Mouse (Mus musculus): ENCODE measurements around the gene Hpd. TPM values are rescaled to one million over a fixed set of nuclear protein-coding genes. Genes with fewer than 3 reads are reported as not detected.

The Hpd gene
- total RNA-seq, 2 experiments from 2014 or later: not detected

DNA sequence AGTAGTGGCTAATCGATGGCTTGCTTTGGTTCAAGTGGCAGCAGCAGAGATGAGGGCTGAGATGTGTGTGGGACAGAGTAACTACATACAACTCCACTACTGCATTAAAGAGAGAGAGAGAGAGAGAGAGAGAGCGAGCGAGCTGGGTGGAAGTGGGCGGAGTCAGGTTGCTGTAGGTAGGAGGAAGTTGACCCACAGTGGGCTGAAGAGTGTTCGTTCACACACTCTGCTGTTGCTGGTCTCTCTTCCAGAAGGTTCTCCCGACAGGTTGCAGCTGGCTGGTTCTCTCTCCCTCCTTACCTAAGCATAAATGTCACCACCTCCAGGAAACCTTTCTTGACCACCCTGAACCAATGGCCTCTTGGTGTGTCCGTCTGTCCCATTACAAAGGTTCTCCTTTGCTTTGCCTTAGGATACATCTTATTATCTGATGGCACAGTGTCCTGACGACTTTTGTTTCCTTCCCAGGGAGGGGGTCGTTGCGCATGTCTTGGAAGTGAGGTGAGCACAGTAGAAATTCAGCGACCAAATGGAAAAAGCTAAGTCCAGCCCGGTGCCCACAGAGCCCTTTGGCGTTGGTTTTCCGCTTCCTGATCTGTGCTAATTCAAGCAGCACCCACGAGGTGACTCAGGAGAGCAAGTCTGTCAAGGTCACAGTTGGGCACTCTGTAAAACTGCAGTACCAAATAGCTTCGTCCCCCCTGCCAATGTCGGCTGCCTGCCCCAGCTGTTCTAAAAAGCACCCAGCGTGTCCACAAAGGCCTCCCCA lies 56.7 kb downstream of the Hpd start:
- no peak for ATAC-seq (replicated peaks; ENCODE audit: low FRiP score, low TSS enrichment, poor library complexity, severe bottlenecking)

DNA sequence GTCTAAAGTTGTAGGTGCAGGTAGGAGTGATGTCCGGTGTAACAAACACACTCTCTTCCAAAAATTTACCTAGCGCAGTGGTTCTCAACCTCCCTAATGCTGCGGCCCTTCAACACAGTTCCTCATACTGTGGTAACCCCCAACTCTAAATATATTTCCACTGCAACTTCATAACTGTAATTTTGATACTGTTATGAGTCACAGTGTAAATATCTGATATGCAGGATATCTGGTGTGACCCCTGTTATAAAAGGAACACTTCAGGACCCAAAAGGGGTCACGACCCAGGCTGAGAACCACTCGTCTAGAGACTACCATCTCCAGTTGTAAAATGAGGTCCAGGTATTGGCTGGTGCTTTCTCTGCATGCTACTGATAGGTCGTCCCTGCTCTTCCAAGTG lies 57.4 kb downstream of the Hpd start:
- ATAC-seq (replicated peaks; ENCODE audit: low FRiP score, low TSS enrichment, poor library complexity, severe bottlenecking): no peak

DNA sequence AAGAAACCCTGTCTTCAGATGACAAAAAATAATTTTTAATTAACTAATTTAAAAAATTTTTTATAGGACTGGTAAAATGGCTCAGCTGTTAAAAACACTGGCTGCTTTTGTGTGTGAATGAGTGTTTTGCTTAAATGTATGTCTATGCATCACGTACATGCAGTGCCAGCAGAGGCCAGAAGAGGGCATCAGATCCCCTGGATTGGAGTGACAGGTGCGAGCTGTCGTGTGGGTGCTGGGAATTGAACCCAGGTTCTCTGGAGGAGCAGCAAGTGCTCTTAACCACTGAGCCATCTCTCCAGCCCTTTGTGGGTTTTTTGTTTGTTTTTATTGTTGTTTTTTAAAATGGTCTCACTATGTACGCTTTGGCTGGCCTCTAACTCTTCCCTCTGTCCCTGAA lies 60.3 kb downstream of the Hpd start:
- no peak for ATAC-seq (replicated peaks; ENCODE audit: low FRiP score, low TSS enrichment, poor library complexity, severe bottlenecking)

Other genes with a start within 250 kb of the Hpd start
- 58.8 and 70.5 TPM in 2 replicates for gene Kdm2b, start 192.9 kb downstream of the Hpd start, total RNA-seq (2014; fragmentation: Nextera tagmentation)
- gene Kdm2b, start 192.9 kb downstream of the Hpd start, total RNA-seq (2017): 62.3 and 64.0 TPM in 2 replicates
- 6.0 and 7.7 TPM in 2 replicates for gene Orai1, start 167.7 kb downstream of the Hpd start, total RNA-seq (2014; fragmentation: Nextera tagmentation)
- gene Orai1, start 167.7 kb downstream of the Hpd start, total RNA-seq (2017): 3.9 and 4.9 TPM in 2 replicates
- not detected in 2 replicates for gene Morn3, start 135.7 kb downstream of the Hpd start, total RNA-seq (2014; fragmentation: Nextera tagmentation)
- gene Morn3, start 135.7 kb downstream of the Hpd start, total RNA-seq (2017): not detected in 2 replicates
- gene Tmem120b, start 114.3 kb downstream of the Hpd start, total RNA-seq (2014; fragmentation: Nextera tagmentation): 22.0 and 24.8 TPM in 2 replicates
- 4.0 and 12.6 TPM in 2 replicates for gene Tmem120b, start 114.3 kb downstream of the Hpd start, total RNA-seq (2017)
- gene Rhof, start 50.0 kb downstream of the Hpd start, total RNA-seq (2014; fragmentation: Nextera tagmentation): 3.2 TPM in 1 of 2 replicates, not detected in the other
- 0.61 and 1.1 TPM in 2 replicates for gene Rhof, start 50.0 kb downstream of the Hpd start, total RNA-seq (2017)
- gene Setd1b, start 40.5 kb downstream of the Hpd start, total RNA-seq (2014; fragmentation: Nextera tagmentation): 37.1 and 43.9 TPM in 2 replicates
- 2.1 and 3.9 TPM in 2 replicates for gene Setd1b, start 40.5 kb downstream of the Hpd start, total RNA-seq (2017)
- gene Psmd9, start 13.3 kb downstream of the Hpd start, total RNA-seq (2014; fragmentation: Nextera tagmentation): 89.8 and 96.1 TPM in 2 replicates
- 36.0 and 41.0 TPM in 2 replicates for gene Psmd9, start 13.3 kb downstream of the Hpd start, total RNA-seq (2017)
- not detected in 2 replicates for gene Wdr66, start 69.4 kb upstream of the Hpd start, total RNA-seq (2014; fragmentation: Nextera tagmentation)
- gene Wdr66, start 69.4 kb upstream of the Hpd start, total RNA-seq (2017): 0.28 TPM in 1 of 2 replicates, not detected in the other
- 34.6 and 46.7 TPM in 2 replicates for gene Bcl7a, start 161.1 kb upstream of the Hpd start, total RNA-seq (2014; fragmentation: Nextera tagmentation)
- gene Bcl7a, start 161.1 kb upstream of the Hpd start, total RNA-seq (2017): 18.7 and 26.4 TPM in 2 replicates
- 25.0 and 30.1 TPM in 2 replicates for gene Mlxip, start 212.1 kb upstream of the Hpd start, total RNA-seq (2014; fragmentation: Nextera tagmentation)
- gene Mlxip, start 212.1 kb upstream of the Hpd start, total RNA-seq (2017): 5.1 and 7.9 TPM in 2 replicates

All from megakaryocyte-erythroid progenitor cell, adult 5-6 weeks (primary cell).